In genomic region chr11:57644245-57645017, GRCm38 (mm10) we compare ENCODE assay signal across 8 mouse cellular contexts. TPM values are rescaled to one million over a fixed set of nuclear protein-coding genes. Genes with fewer than 3 reads are reported as not detected.
DNase-seq lines count a peak whose midpoint lies in the region; ATAC-seq and TF ChIP-seq lines count a peak whose summit lies in the region.

No protein-coding gene starts in this region.

- H3K27ac ChIP-seq in intestine, embryonic 16.5 days (ENCODE audit: low read length) = peak overlapping the region; percentile 73
- peak overlapping the region; percentile 52; the same call in 1 of the 2 replicates for H3K27ac ChIP-seq in lung, embryonic 14.5 days (ENCODE audit: low read depth)
- peak overlapping the region; percentile 85 for H3K27ac ChIP-seq in neural tube, embryonic 13.5 days (replicated peaks)

- H3K36me3 ChIP-seq in intestine, embryonic 16.5 days (ENCODE audit: control insufficient read depth, insufficient read depth, low read length) = no peaks in the 10 kb centered on the region
- H3K36me3 ChIP-seq in lung, embryonic 14.5 days (ENCODE audit: insufficient read depth) = no peaks in the 10 kb centered on the region
- H3K36me3 ChIP-seq in neural tube, embryonic 13.5 days = no peaks in the 10 kb centered on the region

- H3K4me3 ChIP-seq in intestine, embryonic 16.5 days (ENCODE audit: low read length) = peak overlapping the region; percentile 90
- H3K4me3 ChIP-seq in lung, embryonic 14.5 days (ENCODE audit: low read depth, low read length) = peak overlapping the region; percentile 74
- H3K4me3 ChIP-seq in neural tube, embryonic 13.5 days = peak overlapping the region; percentile 76

- no peaks in the 10 kb centered on the region for H3K9me3 ChIP-seq in intestine, embryonic 16.5 days (ENCODE audit: control insufficient read depth, low read length)
- H3K9me3 ChIP-seq in lung, embryonic 14.5 days (ENCODE audit: low read depth, low read length) = no peaks in the 10 kb centered on the region
- no peaks in the 10 kb centered on the region for H3K9me3 ChIP-seq in neural tube, embryonic 13.5 days

- H3K4me2 ChIP-seq in intestine, embryonic 16.5 days (ENCODE audit: low read depth, low read length) = peak overlapping the region; percentile 79
- H3K4me2 ChIP-seq in lung, embryonic 14.5 days = peak overlapping the region; percentile 97
- H3K4me2 ChIP-seq in neural tube, embryonic 13.5 days = peak overlapping the region; percentile 99

- no peaks in the 10 kb centered on the region for H3K27me3 ChIP-seq in intestine, embryonic 16.5 days (replicated peaks; ENCODE audit: control insufficient read depth, insufficient read depth, low read length)
- H3K27me3 ChIP-seq in lung, embryonic 14.5 days (ENCODE audit: insufficient read depth, low read length) = no peaks in the 10 kb centered on the region
- H3K27me3 ChIP-seq in neural tube, embryonic 13.5 days = peaks cover 2% of the 10 kb centered on the region; the same call in 1 of the 2 replicates

- no peak for TF ChIP-seq POLR2A in brain, embryonic 14.5 days (IDR thresholded peaks at IDR 0.05; ENCODE audit: borderline replicate concordance, extremely low read depth, insufficient read depth, insufficient read length, poor library complexity, severe bottlenecking)

- WGBS in intestine, embryonic 16.5 days = under 1% methylated on average over 30 of the region's 30 CpGs
- WGBS in lung, embryonic 14.5 days = under 1% methylated on average over 30 of the region's 30 CpGs
- WGBS in neural tube, embryonic 13.5 days = under 1% methylated on average over 30 of the region's 30 CpGs

- ATAC-seq in intestine, embryonic 16.5 days = peak; percentile 71
- ATAC-seq in lung, embryonic 14.5 days (ENCODE audit: insufficient read depth) = peak; percentile 27; the same call in 1 of the 2 replicates
- peak; percentile 76 for ATAC-seq in neural tube, embryonic 13.5 days (ENCODE audit: low read depth)

- H3K9ac ChIP-seq in intestine, embryonic 16.5 days (ENCODE audit: low read depth, low read length) = peak overlapping the region; percentile 96
- H3K9ac ChIP-seq in lung, embryonic 14.5 days = peak overlapping the region; percentile 74
- peak overlapping the region; percentile 74 for H3K9ac ChIP-seq in neural tube, embryonic 13.5 days

- peaks cover 9% of the 10 kb centered on the region; the same call in 1 of the 2 replicates for H3K4me1 ChIP-seq in intestine, embryonic 16.5 days (ENCODE audit: control insufficient read depth, insufficient read depth, low read length)
- no peaks in the 10 kb centered on the region for H3K4me1 ChIP-seq in lung, embryonic 14.5 days (ENCODE audit: insufficient read depth)
- peaks cover 41% of the 10 kb centered on the region for H3K4me1 ChIP-seq in neural tube, embryonic 13.5 days (replicated peaks)

- intact Hi-C loops in gastrocnemius, postnatal 14 days (cut with DNase I; ENCODE audit: low total_unique reads) = no loop called here

- DNase-seq in left cerebral cortex, adult 11 months (ENCODE audit: low spot score) = peak; percentile 19
- no peak for DNase-seq in left cerebral cortex, adult 8-10 months (ENCODE audit: low spot score in 2 of 2)
- DNase-seq in brain, embryonic 14.5 days (ENCODE audit: low read depth) = peak; percentile 75
- DNase-seq in gastrocnemius, postnatal 14 days = peak; percentile 52
- DNase-seq in lung, embryonic 14.5 days = peak; percentile 65
- DNase-seq in c-Kit-positive CD71-positive TER-119-positive erythroid progenitor cells, embryonic 14.5 days (ENCODE audit: low spot score) = no peak

- TF ChIP-seq CTCF in brain, embryonic 14.5 days (IDR thresholded peaks at IDR 0.05; ENCODE audit: borderline replicate concordance, extremely low read depth, insufficient read depth, insufficient read length) = no peak
- TF ChIP-seq CTCF in lung, embryonic 14.5 days (IDR thresholded peaks at IDR 0.05; ENCODE audit: low read depth) = no peak

RNA-seq across cellular contexts. Expression of gene Galnt10, which starts 0.8 kb away (rescaled TPM):
- total RNA-seq in left cerebral cortex, adult 8-10 months (2022) = 1 to 10 TPM; 7.2 to 9.4 (median 8.6) TPM
- polyA plus RNA-seq in brain, embryonic 14.5 days (2012; rRNA removed) = 11.7 and 16.5 TPM in 2 replicates
- 10 to 100 TPM; 11.3 to 12.4 TPM for total RNA-seq in gastrocnemius, postnatal 14 days (2021)
- 16.9 and 17.8 TPM in 2 replicates for polyA plus RNA-seq in intestine, embryonic 16.5 days (2015; fragmentation: Nextera tagmentation; extraction: Ambion mirVana)
- polyA plus RNA-seq in lung, embryonic 14.5 days (2014; fragmentation: Nextera tagmentation; extraction: Ambion mirVana) = 11.2 and 11.9 TPM in 2 replicates
- 12.2 and 13.0 TPM in 2 replicates for polyA plus RNA-seq in neural tube, embryonic 13.5 days (2015; fragmentation: Nextera tagmentation; extraction: Ambion mirVana)

Comparison
In these comparisons a context has a peak if more than half of its experiments do, and no peak if none do; other contexts are left out.
1. DNase-seq: peak in left cerebral cortex, adult 11 months (single experiment), brain, embryonic 14.5 days (single experiment), gastrocnemius, postnatal 14 days (single experiment) and lung, embryonic 14.5 days (single experiment); none in left cerebral cortex, adult 8-10 months (0 of 2) and c-Kit-positive CD71-positive TER-119-positive erythroid progenitor cells, embryonic 14.5 days (single experiment).
2. Peak in every context shown above with its lines, with median percentiles within 50 percentile points of each other: ATAC-seq, H3K27ac ChIP-seq, H3K4me2 ChIP-seq, H3K4me3 ChIP-seq and H3K9ac ChIP-seq.